10 mouse cellular contexts compared by ENCODE assay signal in genomic region chr19:14871178-14871867, GRCm38 (mm10).
DNase-seq lines count a peak whose midpoint lies in the region; ATAC-seq lines count a peak whose summit lies in the region.
"Had no signal": no experiment of that assay in that cellular context is flagged by ENCODE, and none has a peak within 500 bp of the region (broad histone marks: within the 10 kb centered on the region; RNA-seq: fewer than 3 reads in every experiment).

No protein-coding gene starts in this region.

- H3K27ac ChIP-seq in hindbrain, embryonic 12.5 days, result peak overlapping the region; percentile 18; the same call in 1 of the 2 replicates
- H3K27ac ChIP-seq in intestine, embryonic 16.5 days (ENCODE audit: low read length), result no peak overlapping the region

- no peaks in the 10 kb centered on the region for H3K27me3 ChIP-seq in hindbrain, embryonic 12.5 days
- H3K27me3 ChIP-seq in intestine, embryonic 16.5 days (replicated peaks; ENCODE audit: control insufficient read depth, insufficient read depth, low read length), result 0 out of 2 replicates have a peak, but pooled peaks cover 2% of the 10 kb centered on the region

- H3K4me3 ChIP-seq in hindbrain, embryonic 12.5 days, result no peak overlapping the region
- no peak overlapping the region for H3K4me3 ChIP-seq in intestine, embryonic 16.5 days (ENCODE audit: low read length)
- H3K4me3 ChIP-seq: erythroblast, embryonic 14.5 days had no signal

- ATAC-seq in hindbrain, embryonic 12.5 days (ENCODE audit: low FRiP score), result peak; percentile 94
- ATAC-seq in intestine, embryonic 16.5 days, result no peak
- ATAC-seq: CD4-positive, CD25-positive, alpha-beta regulatory T cell, adult 4 months had no signal

- H3K9ac ChIP-seq in hindbrain, embryonic 12.5 days, result no peak overlapping the region
- no peak overlapping the region for H3K9ac ChIP-seq in intestine, embryonic 16.5 days (ENCODE audit: low read depth, low read length)

- H3K36me3 ChIP-seq in hindbrain, embryonic 12.5 days, result no peaks in the 10 kb centered on the region
- H3K36me3 ChIP-seq in intestine, embryonic 16.5 days (ENCODE audit: control insufficient read depth, insufficient read depth, low read length), result no peaks in the 10 kb centered on the region

- no peaks in the 10 kb centered on the region for H3K9me3 ChIP-seq in hindbrain, embryonic 12.5 days (replicated peaks)
- no peaks in the 10 kb centered on the region for H3K9me3 ChIP-seq in intestine, embryonic 16.5 days (ENCODE audit: control insufficient read depth, low read length)

- peaks cover 11% of the 10 kb centered on the region for H3K4me1 ChIP-seq in hindbrain, embryonic 12.5 days
- H3K4me1 ChIP-seq in intestine, embryonic 16.5 days (ENCODE audit: control insufficient read depth, insufficient read depth, low read length), result no peaks in the 10 kb centered on the region

- peak; percentile 31 for DNase-seq in kidney, postnatal 10 days
- DNase-seq in kidney, postnatal 14 days, result no peak
- peak; percentile 66 for DNase-seq in R1 (ENCODE audit: low read depth, low spot score)
- DNase-seq in neural tube, embryonic 10.5 days (ENCODE audit: extremely low spot score, low spot score), result peak; percentile 25
- DNase-seq in thymus, adult 18-20 months, result no peak
- DNase-seq in thymus, postnatal 25 days, result no peak

- 5% methylated on average over 7 of the region's 7 CpGs for WGBS in hindbrain, embryonic 12.5 days
- 22% methylated on average over 7 of the region's 7 CpGs for WGBS in intestine, embryonic 16.5 days

- no peak overlapping the region for H3K4me2 ChIP-seq in hindbrain, embryonic 12.5 days (replicated peaks)
- no peak overlapping the region for H3K4me2 ChIP-seq in intestine, embryonic 16.5 days (ENCODE audit: low read depth, low read length)

Comparison
In these comparisons a context has a peak if more than half of its experiments do, and no peak if none do; other contexts are left out.
1. DNase-seq: peak in kidney, postnatal 10 days (single experiment), R1 (single experiment) and neural tube, embryonic 10.5 days (single experiment); none in kidney, postnatal 14 days (single experiment), thymus, adult 18-20 months (0 of 2) and thymus, postnatal 25 days (single experiment).